Mouse (Mus musculus) small intestine, adult 2 months (tissue): Measurements from ENCODE around the gene Slc3a1. TPM values are rescaled to one million over a fixed set of nuclear protein-coding genes. Genes with fewer than 3 reads are reported as not detected.

ENCODE experiments used
- H3K27ac ChIP-seq: fragments of 200-500 bp; 2 replicates; pipeline ENCODE4 v1.5.1; 2012; ENCODE audit warnings: low read depth, low read length, control low read depth, inconsistent platforms; ENCODE audit not compliant: insufficient read depth
- H3K27me3 ChIP-seq: fragments of 200-500 bp; 2 replicates; pipeline ENCODE4 v1.6.1; 2012; ENCODE audit warnings: mild to moderate bottlenecking, moderate library complexity, low read length, inconsistent platforms; ENCODE audit not compliant: control insufficient read depth, insufficient read depth
- H3K36me3 ChIP-seq: fragments of 200-500 bp; 2 replicates; pipeline ENCODE4 v1.6.1; 2012; ENCODE audit warnings: mild to moderate bottlenecking, low read length, control low read depth, inconsistent platforms; ENCODE audit not compliant: control insufficient read depth, insufficient read depth
- H3K4me1 ChIP-seq: fragments of 200-500 bp; 2 replicates; pipeline ENCODE4 v1.6.1; 2012; ENCODE audit warnings: low read length, inconsistent platforms, mixed read lengths; ENCODE audit not compliant: control insufficient read depth, insufficient read depth, insufficient read length
- H3K4me3 ChIP-seq: fragments of 200-500 bp; 2 replicates; pipeline ENCODE4 v1.5.1; 2012; ENCODE audit warnings: low read depth, mild to moderate bottlenecking, control low read depth, inconsistent platforms, low read length, moderate library complexity
- CTCF ChIP-seq: fragments of 200-500 bp; IDR thresholded peaks from 2 replicates; pipeline ENCODE4 v1.5.1; 2012; ENCODE audit warnings: low read depth, mild to moderate bottlenecking, control low read depth, inconsistent platforms, low read length, moderate library complexity, mixed read lengths; ENCODE audit not compliant: insufficient replicate concordance, insufficient read length; ENCODE audit errors: extremely low read depth
- POLR2A ChIP-seq: fragments of 200-500 bp; IDR thresholded peaks from 2 replicates; pipeline ENCODE4 v1.6.1; 2012; ENCODE audit warnings: low read depth, mild to moderate bottlenecking, control low read depth, inconsistent platforms, low read length, moderate library complexity
- WGBS: fragments of 180-500 bp; shearing (Covaris S2); methylation state at CpG from one replicate; pipeline ENCODE4 v1.1.7; 2018; 5-methylcytosine and 5-hydroxymethylcytosine counted together
- polyA plus RNA-seq: library from polyadenylated mRNA; depleted of rRNA; stranded (reverse); fragments of >200 nt; gene quantifications from 2 replicates; pipeline ENCODE4 v1.2.3, GENCODE M21; 2012; rRNA removed

Gene Slc3a1
- polyA plus RNA-seq, 1 experiment = 122 TPM

DNA sequence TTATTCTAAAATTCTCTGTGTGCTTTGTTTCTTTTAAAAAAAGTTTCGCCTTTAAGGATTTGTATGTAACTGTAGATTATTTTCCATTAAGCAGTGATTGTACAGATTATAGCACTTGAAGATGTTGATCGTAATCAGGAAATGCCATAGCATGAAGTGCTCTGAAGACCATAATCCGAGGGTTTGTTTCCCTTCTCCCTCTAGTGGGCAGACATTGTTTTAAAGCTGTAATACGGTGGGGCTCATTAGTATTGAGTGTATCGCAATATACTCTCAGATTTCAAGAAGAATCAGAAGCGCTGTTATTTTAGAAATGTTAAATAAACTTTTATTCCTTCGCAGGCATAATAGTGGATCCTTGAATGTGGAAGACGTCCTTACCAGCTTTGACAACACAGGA, 85.3 kb downstream of the Slc3a1 start:
- H3K27ac ChIP-seq = no peak overlapping the region
- 80% methylated on average over 8 of the region's 8 CpGs for WGBS
- H3K36me3 ChIP-seq = no peaks in the 10 kb centered on the region
- TF ChIP-seq POLR2A (no peak), CTCF (no peak)
- peaks cover 2% of the 10 kb centered on the region for H3K4me1 ChIP-seq
- no peaks in the 10 kb centered on the region for H3K27me3 ChIP-seq
- H3K4me3 ChIP-seq = no peak overlapping the region

Other genes starting within 250 kb of the Slc3a1 start
- 2.7 and 4.7 TPM in 2 replicates for gene Lrpprc, start 237.6 kb upstream of the Slc3a1 start, polyA plus RNA-seq
- 8.2 and 17.6 TPM in 2 replicates for gene Ppm1b, start 71.6 kb upstream of the Slc3a1 start, polyA plus RNA-seq
- 2.8 and 3.0 TPM in 2 replicates for gene Prepl, start 61.9 kb downstream of the Slc3a1 start, polyA plus RNA-seq
- 3.3 and 5.9 TPM in 2 replicates for gene Camkmt, start 62.2 kb downstream of the Slc3a1 start, polyA plus RNA-seq